Mouse (Mus musculus) small intestine, adult 2 months (tissue): ENCODE measurements around the gene Hsf4.

Source experiments
- CTCF ChIP-seq: fragments of 200-500 bp; IDR thresholded peaks from 2 replicates; pipeline ENCODE4 v1.5.1; 2012; ENCODE audit warnings: low read depth, mild to moderate bottlenecking, control low read depth, inconsistent platforms, low read length, moderate library complexity, mixed read lengths; ENCODE audit not compliant: insufficient replicate concordance, insufficient read length; ENCODE audit errors: extremely low read depth
- POLR2A ChIP-seq: fragments of 200-500 bp; IDR thresholded peaks from 2 replicates; pipeline ENCODE4 v1.6.1; 2012; ENCODE audit warnings: low read depth, mild to moderate bottlenecking, control low read depth, inconsistent platforms, low read length, moderate library complexity

DNA sequence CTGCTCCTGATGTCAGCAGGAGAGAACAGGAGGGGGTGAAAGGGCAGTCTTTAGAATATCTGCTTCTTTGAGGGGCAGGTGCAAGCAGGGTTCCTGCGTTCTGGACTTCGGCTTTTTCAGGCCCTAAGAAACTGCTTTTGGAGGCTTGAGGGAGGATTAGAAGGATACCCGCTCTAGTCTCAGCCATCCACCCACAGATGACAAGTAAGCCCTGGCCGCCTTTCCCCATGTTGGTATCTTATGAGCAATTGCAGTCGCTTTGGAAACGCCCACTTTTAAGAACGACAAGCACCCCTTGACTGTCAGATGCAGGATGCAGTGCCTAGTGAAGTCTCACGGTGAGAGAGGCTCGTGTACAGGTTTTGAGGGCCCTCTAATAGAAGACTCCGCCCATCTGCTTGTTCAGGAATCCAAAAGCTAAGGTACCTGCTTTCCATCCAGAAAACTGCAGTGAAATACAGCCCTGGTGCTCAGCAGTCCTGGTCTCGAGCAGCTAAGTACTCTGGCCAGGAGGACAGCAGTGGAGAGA is 49.1 kb downstream of the Hsf4 start:
- TF ChIP-seq POLR2A = no peak
- no peak for TF ChIP-seq CTCF
